Mouse (Mus musculus) CD4-positive, CD25-positive, alpha-beta regulatory T cell, adult 4 months (primary cell): ENCODE results near the gene Rtf2. TPM values are rescaled to one million over a fixed set of nuclear protein-coding genes. Genes with fewer than 3 reads are reported as not detected.

Source experiments
- ATAC-seq: one replicate; pipeline ENCODE4 v1.8.0; 2017
- polyA plus RNA-seq, 2 experiments: library from polyadenylated mRNA; unstranded; fragments of 100-300 nt; shearing (Covaris generic); gene quantifications; one replicate each; pipeline ENCODE4 v1.2.1; 2017

Rtf2 gene
- polyA plus RNA-seq, 2 experiments from 2014 or later: 139 to 161 TPM

DNA sequence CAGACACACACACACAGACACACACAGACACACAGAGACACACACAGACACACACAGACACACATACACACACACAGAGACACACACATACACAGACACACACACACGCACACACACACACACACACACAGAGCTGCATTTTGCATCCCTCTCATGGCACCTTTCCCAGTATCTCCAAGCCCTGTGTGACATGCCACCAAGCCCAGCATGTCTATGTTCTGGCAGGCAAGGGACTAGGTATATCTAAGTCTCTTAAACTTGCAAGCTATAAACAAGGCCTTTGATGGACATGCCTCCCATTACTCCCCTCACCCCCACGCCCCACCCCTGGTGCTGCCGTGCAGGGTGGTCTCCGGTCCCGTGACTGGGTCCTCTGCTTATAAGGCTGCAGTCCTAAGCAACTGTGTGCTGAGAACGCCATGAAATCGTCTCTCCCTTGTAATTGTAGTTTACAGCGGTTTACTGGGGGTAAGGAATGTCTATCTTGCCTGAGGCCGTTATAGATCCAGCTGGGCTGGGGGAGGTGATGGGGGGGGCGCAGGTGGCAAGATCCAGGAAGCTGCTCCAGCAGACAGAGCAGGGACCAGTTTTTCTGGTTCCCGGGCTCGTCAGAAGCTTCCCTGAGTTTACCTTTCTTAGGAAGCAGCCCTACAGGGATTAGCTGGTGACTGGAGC, 44.5 kb downstream of the Rtf2 start:
- no peak for ATAC-seq

DNA sequence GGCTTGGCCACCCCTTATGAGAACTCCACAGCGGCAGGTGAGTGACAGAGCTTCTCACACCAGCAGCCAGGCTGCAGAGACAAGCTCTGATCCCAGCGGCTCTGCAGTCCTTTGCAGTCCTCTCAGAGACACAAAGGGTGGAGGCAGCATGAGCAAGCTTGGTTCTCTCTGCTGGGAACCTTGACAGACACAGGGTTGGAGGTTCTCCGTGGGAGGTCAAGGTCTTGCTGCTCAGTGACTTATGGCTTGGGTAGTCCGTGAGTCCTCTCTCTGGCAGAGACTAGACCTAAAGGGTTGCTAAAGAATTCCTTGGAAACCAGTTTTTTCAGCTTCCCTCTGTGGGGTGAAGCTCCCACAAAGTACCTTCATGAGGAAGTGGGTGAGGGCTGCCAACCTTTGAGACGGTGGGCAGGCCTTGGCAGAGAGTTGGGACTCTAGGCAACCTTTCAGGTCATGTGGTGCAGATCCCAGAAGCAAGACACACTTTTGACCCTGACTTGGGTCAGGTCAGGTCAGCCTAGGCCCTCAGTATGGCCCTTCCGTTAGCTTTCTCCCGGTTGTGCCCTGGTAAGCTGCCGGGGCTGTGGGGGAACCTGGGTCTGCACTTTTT, 56.5 kb downstream of the Rtf2 start:
- no peak for ATAC-seq

GRCm38 (mm10) chr2:172498823-172499222, 58.5 kb downstream of the Rtf2 start:
- ATAC-seq: no peak

DNA sequence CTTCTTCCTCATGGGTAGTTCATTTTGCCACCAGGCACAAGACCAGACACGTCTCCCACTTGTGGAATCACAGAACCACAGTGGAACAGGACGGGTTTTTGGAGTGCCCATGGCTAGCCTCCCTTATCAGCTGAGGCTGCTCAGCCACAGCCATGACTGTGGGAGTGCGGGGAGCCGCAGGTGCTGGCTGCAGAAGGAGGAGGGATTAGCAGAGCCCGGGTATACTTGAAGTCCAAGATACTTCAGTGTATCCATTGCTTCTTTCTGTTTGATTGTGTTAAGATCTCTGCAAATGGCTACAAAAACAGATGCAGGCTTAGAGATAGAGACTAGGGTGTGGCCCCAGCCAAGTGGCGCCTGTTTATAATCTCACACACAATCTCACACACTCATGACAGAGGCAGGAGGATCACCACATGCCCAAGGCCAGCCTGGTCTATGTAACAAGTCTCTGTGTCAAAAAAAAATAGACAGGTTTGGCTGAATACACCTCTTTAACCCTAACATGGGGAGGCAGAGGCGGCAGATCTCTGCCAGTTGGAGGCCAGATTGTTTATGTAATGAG, 60.5 kb downstream of the Rtf2 start:
- ATAC-seq: no peak

DNA sequence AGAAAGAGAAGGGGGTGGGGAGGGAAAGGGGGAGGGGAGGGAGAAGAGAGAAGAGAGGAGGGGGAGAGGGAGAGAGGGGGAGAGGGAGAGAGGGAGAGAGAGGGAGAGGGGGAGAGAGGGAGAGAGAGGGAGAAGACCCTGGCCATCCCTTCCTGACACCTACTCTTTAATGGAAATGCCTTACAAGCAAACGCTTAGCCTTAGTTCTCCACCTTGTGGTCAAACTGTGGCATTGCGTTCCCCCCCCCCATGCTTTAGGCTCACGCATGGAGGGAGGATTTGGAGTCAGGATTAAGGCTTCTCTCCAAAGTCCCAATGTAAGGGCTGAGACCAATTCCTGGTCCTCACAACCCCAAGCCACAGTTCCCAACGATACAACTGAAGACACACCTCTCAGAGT, 61.0 kb downstream of the Rtf2 start:
- ATAC-seq: no peak

- ATAC-seq: no peak
Measured at GRCm38 (mm10) chr2:172502168-172502567, 61.8 kb downstream of the Rtf2 start.

GRCm38 (mm10) chr2:172506121-172506520, 65.8 kb downstream of the Rtf2 start:
- ATAC-seq: no peak

GRCm38 (mm10) chr2:172510056-172510712, 69.8 kb downstream of the Rtf2 start:
- ATAC-seq: no peak

- ATAC-seq: no peak
Measured at GRCm38 (mm10) chr2:172510899-172511298, 70.5 kb downstream of the Rtf2 start.

DNA sequence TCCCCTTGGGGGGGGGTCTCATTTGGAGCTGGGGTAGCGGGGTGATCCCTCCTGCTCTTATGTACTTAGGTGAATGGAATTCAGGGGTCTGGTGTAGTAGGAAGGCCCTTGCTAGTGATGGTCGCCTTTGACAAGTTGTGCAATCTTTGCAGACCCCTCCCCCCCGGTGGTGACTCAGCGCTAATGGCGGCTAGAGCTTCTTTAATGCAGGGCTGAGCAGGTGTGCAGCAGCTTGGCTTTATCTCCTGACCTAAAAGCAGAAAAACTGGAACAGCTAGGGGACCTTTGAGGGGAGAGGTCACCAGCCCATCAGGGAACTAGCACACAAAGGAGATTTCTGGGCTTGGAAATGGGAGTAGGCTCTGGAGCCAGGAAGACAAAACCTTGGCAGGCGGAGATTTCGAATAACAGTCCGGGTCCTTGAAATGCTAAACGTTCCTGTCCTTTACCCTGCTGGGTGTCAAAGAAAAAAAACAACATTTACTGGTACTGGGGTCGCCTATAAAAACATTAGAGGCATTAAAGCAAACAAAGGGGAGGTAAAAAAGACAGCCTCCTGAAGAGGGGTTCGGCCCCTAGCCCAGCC, 76.1 kb downstream of the Rtf2 start:
- ATAC-seq: no peak

Other genes with a start within 250 kb of the Rtf2 start
- gene Mc3r, start 192.1 kb upstream of the Rtf2 start, polyA plus RNA-seq: not detected
- 1 to 10 TPM; 7.8 to 9.8 TPM for gene Fam210b, start 95.0 kb upstream of the Rtf2 start, polyA plus RNA-seq
- 1 to 10 TPM; 4.0 to 9.2 TPM for gene Aurka, start 70.0 kb upstream of the Rtf2 start, polyA plus RNA-seq
- 10 to 100 TPM; 37.0 to 48.5 TPM for gene Cstf1, start 69.9 kb upstream of the Rtf2 start, polyA plus RNA-seq
- 10 to 100 TPM in 1 of 2 experiments, 1 to 10 TPM in 1; 6.8 to 10.5 TPM for gene Cass4, start 46.8 kb upstream of the Rtf2 start, polyA plus RNA-seq
- gene Gcnt7, start 18.0 kb downstream of the Rtf2 start, polyA plus RNA-seq: 1 to 10 TPM; 3.9 to 4.7 TPM
- gene Fam209, start 32.0 kb downstream of the Rtf2 start, polyA plus RNA-seq: 1 to 10 TPM; 1.6 to 2.5 TPM
- under 1 TPM in 1 of 2 experiments, not detected in 1; 0.15 TPM for gene Tfap2c, start 109.0 kb downstream of the Rtf2 start, polyA plus RNA-seq